Mouse (Mus musculus) retina, postnatal 7 days (tissue): ENCODE data around the gene Bcor.

Experiments used
- DNase-seq: peaks from one replicate; pipeline ENCODE4 v3.0.0-alpha.2; 2012; ENCODE audit warnings: low read depth, low spot score

Gene Bcor

GRCm38 (mm10) chrX:12086674-12087510 lies 73.3 kb downstream of the Bcor start:
- DNase-seq: no peak

DNA sequence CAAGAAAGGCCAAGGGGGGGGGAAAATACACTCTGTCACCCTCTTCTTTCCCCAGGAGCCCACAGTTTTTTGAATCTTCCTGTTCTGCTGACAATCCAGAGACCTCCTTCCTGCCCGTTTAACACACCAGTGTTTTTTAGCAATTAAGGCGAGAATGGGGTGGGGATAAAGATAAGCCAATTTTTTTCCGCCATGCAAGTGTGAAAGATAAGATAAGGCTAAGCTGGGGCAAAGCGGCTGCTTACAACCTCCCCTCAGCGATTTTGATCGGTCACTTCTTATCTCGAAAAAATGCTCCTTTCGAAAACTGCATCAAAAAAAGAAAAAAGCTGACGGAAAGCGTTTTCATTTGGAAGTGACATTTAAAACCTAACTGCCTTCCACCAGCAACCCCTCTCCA lies 74.2 kb downstream of the Bcor start:
- DNase-seq: no peak

DNA sequence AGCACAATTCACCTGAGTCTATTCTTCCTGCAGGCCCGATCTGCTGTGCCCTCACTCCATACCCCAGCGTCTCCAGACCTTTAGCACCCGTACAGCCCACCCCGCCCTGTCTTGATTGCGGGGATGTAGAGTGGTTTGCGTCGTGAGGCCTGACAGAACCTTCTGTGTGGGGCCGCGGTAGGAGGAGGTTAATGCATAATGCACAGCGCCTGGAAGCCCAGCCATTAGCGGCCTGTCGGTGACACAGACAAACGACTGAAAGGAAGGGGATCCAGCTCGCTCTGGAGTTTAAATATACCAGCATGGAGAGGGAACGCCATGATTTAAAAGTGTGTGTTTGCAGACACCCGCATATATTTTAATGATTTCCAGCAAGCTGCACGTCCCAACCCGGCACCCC lies 74.9 kb downstream of the Bcor start:
- no peak for DNase-seq

DNA sequence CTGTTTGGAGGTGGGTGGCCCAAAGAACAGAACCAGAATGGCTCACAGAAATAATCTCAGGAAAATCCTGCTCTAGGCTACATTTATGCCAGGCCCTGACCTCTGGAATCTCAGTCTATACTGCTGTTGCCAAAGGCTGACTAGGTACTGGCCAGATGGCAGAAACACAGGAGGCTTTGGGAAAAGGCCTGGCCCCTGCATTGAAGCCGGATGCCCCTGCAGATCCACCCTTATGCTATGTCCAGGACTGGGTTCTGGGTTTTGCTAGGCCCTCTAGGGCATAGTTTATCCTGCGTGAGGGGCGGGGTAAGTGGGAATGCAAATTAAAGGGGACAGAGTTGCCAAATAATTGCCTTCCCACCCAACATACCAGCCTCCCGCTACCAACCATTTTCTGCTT lies 75.5 kb downstream of the Bcor start:
- DNase-seq: no peak

- no peak for DNase-seq
Observed at GRCm38 (mm10) chrX:12083631-12084030, 76.5 kb downstream of the Bcor start.

- no peak for DNase-seq
Observed at GRCm38 (mm10) chrX:12082736-12083135, 77.4 kb downstream of the Bcor start.

DNA sequence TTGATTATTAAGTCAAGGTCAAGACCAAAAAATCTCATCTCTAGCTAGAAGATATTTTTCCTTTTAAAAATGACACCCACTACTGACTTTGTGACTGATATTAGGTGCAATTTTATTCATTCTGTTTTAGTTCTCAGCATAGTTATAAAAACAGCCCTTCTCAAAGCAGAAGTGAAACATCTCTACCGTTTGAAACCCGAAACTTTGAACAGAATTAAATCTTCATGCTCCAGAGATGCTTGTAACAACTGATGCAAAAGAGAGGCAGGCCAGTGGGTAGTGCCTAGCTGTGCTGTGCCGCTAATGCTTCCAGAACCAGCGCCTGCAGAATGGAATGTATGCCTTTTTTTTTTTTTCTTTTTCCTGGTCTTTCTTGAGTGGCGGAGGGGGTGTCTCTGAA lies 78.0 kb downstream of the Bcor start:
- DNase-seq: no peak

DNA sequence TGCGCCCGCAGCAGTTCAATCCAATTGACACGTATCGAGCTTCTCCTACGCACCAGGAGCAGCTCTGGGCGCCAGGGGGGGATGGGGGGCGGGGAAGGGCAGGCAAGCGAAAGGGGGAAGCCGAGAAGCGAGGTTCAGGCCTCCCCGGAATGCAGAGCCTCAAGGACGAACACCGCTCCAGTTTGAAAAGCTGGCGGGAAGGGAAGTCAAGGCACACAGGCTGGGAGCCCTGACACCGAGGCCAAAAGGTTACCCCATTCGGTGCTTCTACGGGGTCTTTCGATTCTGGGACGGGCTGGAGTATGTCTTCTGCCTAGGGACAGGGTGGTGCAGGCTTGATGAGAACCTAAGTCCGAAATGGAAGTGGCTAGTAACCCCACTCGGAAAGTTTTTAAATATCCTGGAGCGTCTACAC lies 78.4 kb downstream of the Bcor start:
- DNase-seq: no peak

DNA sequence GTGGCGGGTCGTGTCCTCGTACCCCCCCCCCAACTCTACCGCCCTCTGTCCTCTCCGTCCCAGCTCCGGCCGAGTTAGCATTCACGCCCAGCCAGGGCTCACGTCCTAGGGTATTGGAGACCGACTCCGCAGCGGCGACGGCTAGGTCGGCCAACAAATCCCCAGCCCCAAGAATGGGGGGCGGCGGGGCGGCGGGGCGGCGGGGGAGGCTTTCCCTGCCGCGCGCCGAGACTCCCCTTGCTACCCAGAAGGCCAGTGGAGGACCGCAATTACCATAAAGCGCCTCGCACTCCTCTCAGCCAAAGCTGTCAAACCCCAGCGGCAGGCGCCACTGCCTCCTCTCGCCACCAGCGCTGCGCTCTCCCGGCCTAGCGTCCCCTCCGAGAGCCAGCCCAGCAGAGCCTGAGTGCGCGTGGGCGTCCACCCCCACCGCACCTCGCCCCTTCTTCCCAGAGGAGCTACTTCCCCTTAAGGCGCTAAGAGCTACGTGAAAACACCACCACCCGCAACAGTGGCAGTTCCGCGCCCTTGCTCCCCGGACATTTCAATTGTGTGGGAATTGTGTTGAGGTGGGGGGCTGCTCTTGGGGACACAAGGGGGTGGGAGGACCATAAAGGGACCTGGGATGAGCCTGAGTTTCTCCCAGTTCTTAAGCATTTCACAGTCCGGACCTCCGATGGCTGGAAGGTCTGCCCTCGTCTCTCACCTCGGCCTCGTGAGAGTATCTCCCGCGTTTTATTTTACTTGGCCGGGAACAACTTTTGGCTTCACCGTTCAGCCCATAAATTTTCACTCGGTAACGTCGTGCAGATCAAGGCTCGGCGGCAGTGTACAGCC lies 79.0 kb downstream of the Bcor start:
- DNase-seq: no peak

GRCm38 (mm10) chrX:12080095-12080903 lies 79.9 kb downstream of the Bcor start:
- no peak for DNase-seq

DNA sequence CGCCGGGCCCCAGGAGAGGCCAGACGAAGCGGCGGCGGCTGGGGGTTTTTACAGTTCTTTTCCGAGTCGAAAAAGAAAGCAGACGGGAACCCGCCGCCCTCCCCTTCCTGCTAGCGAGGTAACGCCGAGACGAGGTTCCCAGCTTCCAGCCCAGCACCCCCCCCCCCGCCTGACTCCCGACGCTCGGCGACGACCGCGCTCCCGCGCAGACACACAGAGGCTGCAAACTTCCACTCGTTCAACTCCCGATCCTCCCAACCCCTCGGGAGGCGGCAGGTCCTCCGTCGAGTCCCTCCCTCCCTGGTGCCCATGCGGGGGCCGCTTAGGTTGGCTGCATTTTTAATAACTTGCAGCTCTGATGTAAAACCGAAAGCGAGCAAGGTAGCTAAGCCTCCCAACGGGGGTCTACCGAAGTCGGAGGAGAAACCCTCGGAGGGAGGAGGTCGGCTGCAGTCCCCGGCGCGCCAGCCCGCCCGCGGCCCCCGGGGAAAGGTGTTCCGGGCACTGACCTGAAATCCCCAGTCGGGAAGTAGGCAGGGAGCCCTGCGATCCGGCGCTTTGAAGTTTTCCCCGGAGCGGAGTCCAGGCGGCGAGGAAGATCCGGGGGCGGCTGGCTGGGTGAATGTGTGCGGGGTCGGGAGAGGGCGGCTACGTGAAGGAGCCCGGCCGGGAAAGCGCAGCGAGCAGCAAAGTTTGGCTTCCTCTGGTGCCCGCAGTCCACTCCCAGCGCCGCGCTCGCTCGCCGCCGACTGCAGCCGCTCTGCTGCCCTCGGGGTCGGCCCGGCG lies 80.7 kb downstream of the Bcor start:
- no peak for DNase-seq

DNA sequence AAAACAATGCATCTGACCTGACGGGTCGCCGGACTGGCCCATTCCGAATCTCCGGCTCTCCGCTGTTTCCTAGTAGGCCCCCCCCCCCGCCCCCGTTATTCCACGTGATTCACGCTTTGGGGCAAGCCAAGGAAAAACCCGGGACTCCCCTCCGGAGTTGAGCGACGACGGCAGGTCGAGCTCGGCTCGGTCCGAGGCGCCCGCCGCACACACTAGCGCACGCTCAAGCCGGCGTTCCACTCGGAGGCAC lies 81.2 kb downstream of the Bcor start:
- no peak for DNase-seq

GRCm38 (mm10) chrX:12078195-12079058 lies 81.7 kb downstream of the Bcor start:
- no peak for DNase-seq

- DNase-seq: no peak
Observed at GRCm38 (mm10) chrX:12077601-12077980, 82.6 kb downstream of the Bcor start.

DNA sequence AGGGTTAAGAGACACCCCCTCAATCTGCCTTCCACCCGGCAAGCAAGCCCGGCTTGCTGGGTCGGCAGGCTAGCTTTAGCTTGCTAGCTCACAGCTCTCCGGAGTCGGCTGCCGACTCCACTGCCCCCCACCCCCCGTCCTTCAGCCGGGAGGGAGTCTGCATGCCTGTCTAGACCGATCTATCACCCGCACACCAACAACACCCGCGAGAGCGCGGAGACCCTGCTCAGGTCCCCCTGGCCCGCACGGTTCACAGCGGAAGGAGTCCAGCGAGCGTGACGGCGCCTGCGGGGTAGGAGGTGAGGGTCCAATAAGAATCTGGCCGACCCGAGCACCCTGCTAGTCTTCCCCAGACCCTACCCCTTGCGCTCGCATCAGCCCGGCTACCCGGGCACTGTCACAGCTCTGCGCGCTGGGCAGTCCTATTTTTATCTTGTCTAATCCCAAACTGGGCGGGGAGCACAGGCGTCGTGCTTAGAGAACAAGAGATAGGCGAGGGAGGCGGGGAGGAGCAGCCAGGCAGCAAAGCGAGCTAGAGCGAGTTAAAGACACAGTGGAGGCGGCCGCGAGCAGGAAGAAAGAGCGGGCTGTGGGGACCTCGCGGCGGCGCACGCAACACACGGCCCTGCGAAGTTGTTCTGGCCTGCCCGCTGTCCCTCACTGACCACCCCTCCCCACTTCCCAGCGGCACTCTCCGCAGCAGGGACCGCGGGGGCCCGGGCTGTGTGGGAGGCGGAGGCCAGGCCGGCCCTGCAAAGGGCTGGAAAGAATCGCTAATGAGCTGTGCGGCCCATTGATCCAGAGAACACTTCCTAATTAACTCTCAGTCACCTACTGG lies 83.2 kb downstream of the Bcor start:
- no peak for DNase-seq

DNA sequence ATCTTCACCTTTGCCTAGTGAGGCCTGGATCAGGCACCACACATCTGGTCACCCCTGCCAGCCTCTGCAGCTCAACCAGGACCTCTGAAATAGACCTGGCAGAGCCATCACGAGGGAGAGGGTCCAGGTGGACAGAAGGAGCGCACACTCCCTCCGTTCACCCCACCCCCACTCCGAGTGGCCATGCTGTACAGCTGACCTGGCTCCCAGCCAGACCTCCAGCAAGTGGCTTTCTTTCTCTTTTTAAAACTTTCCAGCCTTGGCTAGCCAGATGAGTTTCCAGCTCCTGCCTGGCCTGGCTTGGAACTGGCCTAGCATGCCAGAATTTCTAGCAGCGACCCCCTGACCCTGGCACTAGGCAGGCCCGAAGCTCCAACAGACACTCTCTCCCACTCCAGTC lies 87.4 kb downstream of the Bcor start:
- no peak for DNase-seq

- no peak for DNase-seq
Observed at GRCm38 (mm10) chrX:12068978-12069724, 91.0 kb downstream of the Bcor start.

- DNase-seq: no peak
Observed at GRCm38 (mm10) chrX:12067851-12068510, 92.2 kb downstream of the Bcor start.
